Mouse (Mus musculus) granulocyte monocyte progenitor cell, adult 5-6 weeks (primary cell): ENCODE measurements around the gene Otx2. TPM values are rescaled to one million over a fixed set of nuclear protein-coding genes. Genes with fewer than 3 reads are reported as not detected.

Source experiments
- ATAC-seq: replicated peaks from 2 replicates; pipeline ENCODE4 v1.8.0; 2016; ENCODE audit warnings: mild to moderate bottlenecking, moderate TSS enrichment, inconsistent platforms; ENCODE audit not compliant: poor library complexity, severe bottlenecking
- total RNA-seq, 2 experiments: library from RNA; stranded (forward) in 1 of 2; stranded (reverse) in 1 of 2; fragments of 200-712, 200-1000 nt in 1 of 2; fragments of >200 nt in 1 of 2; fragmentation: Nextera tagmentation in 1 of 2; gene quantifications; 2 replicates each; pipeline ENCODE4 v1.2.3; 2014 to 2017

Otx2 gene
- total RNA-seq, 2 experiments from 2014 or later = not detected

- no peak for ATAC-seq
Measured at GRCm38 (mm10) chr14:48669541-48670257, 3.9 kb downstream of the Otx2 start.

- ATAC-seq = no peak
Measured at GRCm38 (mm10) chr14:48668761-48669303, 4.8 kb downstream of the Otx2 start.

GRCm38 (mm10) chr14:48668051-48668481, 5.6 kb downstream of the Otx2 start:
- no peak for ATAC-seq

GRCm38 (mm10) chr14:48667396-48667795, 6.2 kb downstream of the Otx2 start:
- ATAC-seq = no peak

GRCm38 (mm10) chr14:48666771-48667170, 6.8 kb downstream of the Otx2 start:
- ATAC-seq = no peak

GRCm38 (mm10) chr14:48665816-48666661, 7.6 kb downstream of the Otx2 start:
- ATAC-seq = 0 out of 2 replicates have a peak, but pooled peaks have one; percentile 26

- peak; percentile 36; the same call in 1 of the 2 replicates for ATAC-seq
Measured at GRCm38 (mm10) chr14:48664841-48665815, 8.5 kb downstream of the Otx2 start.

- ATAC-seq = no peak
Measured at GRCm38 (mm10) chr14:48664001-48664810, 9.4 kb downstream of the Otx2 start.

- ATAC-seq = no peak
Measured at GRCm38 (mm10) chr14:48663531-48663930, 10.1 kb downstream of the Otx2 start.

GRCm38 (mm10) chr14:48662568-48663236, 10.9 kb downstream of the Otx2 start:
- no peak for ATAC-seq

GRCm38 (mm10) chr14:48661646-48662567, 11.7 kb downstream of the Otx2 start:
- ATAC-seq = no peak

GRCm38 (mm10) chr14:48661151-48661550, 12.5 kb downstream of the Otx2 start:
- no peak for ATAC-seq

- ATAC-seq = no peak
Measured at GRCm38 (mm10) chr14:48660593-48660992, 13.0 kb downstream of the Otx2 start.

- ATAC-seq = no peak
Measured at GRCm38 (mm10) chr14:48659661-48660060, 14.0 kb downstream of the Otx2 start.

- ATAC-seq = no peak
Measured at GRCm38 (mm10) chr14:48657241-48657640, 16.4 kb downstream of the Otx2 start.

GRCm38 (mm10) chr14:48656711-48657110, 16.9 kb downstream of the Otx2 start:
- no peak for ATAC-seq

GRCm38 (mm10) chr14:48655792-48656550, 17.6 kb downstream of the Otx2 start:
- ATAC-seq = no peak
